Mouse (Mus musculus) heart, postnatal 0 days (tissue): Measurements from ENCODE around the gene Phyh. TPM values are rescaled to one million over a fixed set of nuclear protein-coding genes. Genes with fewer than 3 reads are reported as not detected.

ENCODE experiments used
- ATAC-seq: fragments of 200-750 bp; cut with Nextera tagmentation; 2 replicates; pipeline ENCODE4 v1.8.0; 2017; ENCODE audit warnings: low read depth, moderate number of reproducible peaks, moderate library complexity; ENCODE audit not compliant: insufficient read depth
- DNase-seq: peaks from one replicate; pipeline ENCODE4 v3.0.0-alpha.2; 2016; ENCODE audit warnings: low spot score
- H3K27ac ChIP-seq: fragments of 300-500 bp; sonication (generic); 2 replicates; pipeline ENCODE4 v1.5.1; 2014; ENCODE audit warnings: low read depth, mild to moderate bottlenecking
- H3K27me3 ChIP-seq: fragments of 300-500 bp; sonication (generic); 2 replicates; pipeline ENCODE4 v1.6.1; 2014; ENCODE audit warnings: low read length, mixed read lengths; ENCODE audit not compliant: control insufficient read depth, insufficient read depth
- H3K36me3 ChIP-seq: fragments of 300-500 bp; sonication (generic); replicated peaks from 2 replicates; pipeline ENCODE4 v1.6.1; 2014; ENCODE audit warnings: low read length, mixed read lengths; ENCODE audit not compliant: control insufficient read depth, insufficient read depth
- H3K4me1 ChIP-seq: fragments of 300-500 bp; sonication (generic); 2 replicates; pipeline ENCODE4 v1.6.1; 2014; ENCODE audit warnings: antibody characterized with exemption; ENCODE audit not compliant: control insufficient read depth, insufficient read depth
- H3K4me2 ChIP-seq: fragments of 300-500 bp; sonication (generic); 2 replicates; pipeline ENCODE4 v1.6.1; 2014; ENCODE audit warnings: low read depth, mild to moderate bottlenecking, low read length, moderate library complexity
- H3K4me3 ChIP-seq: fragments of 300-500 bp; sonication (generic); 2 replicates; pipeline ENCODE4 v1.5.1; 2014; ENCODE audit warnings: low read depth, low read length
- H3K9ac ChIP-seq: fragments of 300-500 bp; sonication (generic); replicated peaks from 2 replicates; pipeline ENCODE4 v1.6.1; 2014; ENCODE audit warnings: low read depth, low read length, mixed read lengths
- H3K9me3 ChIP-seq: fragments of 300-500 bp; sonication (generic); replicated peaks from 2 replicates; pipeline ENCODE4 v1.6.1; 2016; ENCODE audit warnings: low read length; ENCODE audit not compliant: control insufficient read depth
- CTCF ChIP-seq: IDR thresholded peaks from 2 replicates; pipeline ENCODE4 v1.5.1; 2016; ENCODE audit warnings: antibody characterized with exemption, control low read depth, low read depth
- EP300 ChIP-seq: IDR thresholded peaks from 2 replicates; pipeline ENCODE4 v1.6.1; 2016; ENCODE audit warnings: antibody characterized with exemption, low read depth
- WGBS: fragments of 180-500 bp; shearing (Covaris S2); extraction: QIAGEN DNeasy Blood & Tissue Kit; methylation state at CpG from one replicate; pipeline ENCODE4 v1.1.7; 2014; 5-methylcytosine and 5-hydroxymethylcytosine counted together
- polyA plus RNA-seq: library from polyadenylated mRNA; unstranded; fragments of >200 nt; fragmentation: Nextera tagmentation; extraction: Ambion mirVana; gene quantifications from 2 replicates; pipeline ENCODE4 v1.2.1, GENCODE M21; 2015
- total RNA-seq: library from RNA; depleted of rRNA; stranded (reverse); fragments of >200 nt; gene quantifications from 2 replicates; pipeline ENCODE4 v1.2.3, GENCODE M21; 2014; ENCODE audit warnings: low replicate concordance

The Phyh gene
- total and polyA plus RNA-seq, 2 experiments from 2014 or later = 257 to 443 TPM

DNA sequence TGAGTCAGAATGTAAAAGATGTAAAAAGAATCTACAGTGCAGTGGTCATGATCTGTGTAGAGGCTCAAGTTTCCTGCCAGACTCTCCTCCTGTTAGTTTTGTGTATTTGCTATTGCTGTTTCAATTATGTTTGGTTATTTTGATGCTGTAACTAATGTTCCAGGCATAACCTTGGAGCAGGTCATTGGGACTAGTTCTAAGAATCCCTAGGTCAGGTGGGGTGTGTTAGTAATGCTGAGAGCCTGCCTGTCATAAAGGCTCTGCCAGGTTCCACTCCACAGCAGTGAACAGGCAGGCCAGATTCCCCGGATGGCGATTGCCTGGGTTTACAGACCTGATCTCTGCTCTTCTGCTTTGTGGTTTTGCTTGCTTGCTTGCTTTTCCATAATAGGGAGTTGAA lies 23.2 kb upstream of the Phyh start:
- peaks cover 87% of the 10 kb centered on the region for H3K36me3 ChIP-seq
- WGBS = 84% methylated on average over 2 of the region's 2 CpGs
- no peaks in the 10 kb centered on the region for H3K9me3 ChIP-seq
- H3K27me3 ChIP-seq = no peaks in the 10 kb centered on the region
- no peak for TF ChIP-seq CTCF
- no peak overlapping the region for H3K4me3 ChIP-seq
- no peak overlapping the region for H3K27ac ChIP-seq
- H3K4me1 ChIP-seq = no peaks in the 10 kb centered on the region
- H3K4me2 ChIP-seq = no peak overlapping the region
- DNase-seq (no peak), ATAC-seq (no peak)
- no peak overlapping the region for H3K9ac ChIP-seq

DNA sequence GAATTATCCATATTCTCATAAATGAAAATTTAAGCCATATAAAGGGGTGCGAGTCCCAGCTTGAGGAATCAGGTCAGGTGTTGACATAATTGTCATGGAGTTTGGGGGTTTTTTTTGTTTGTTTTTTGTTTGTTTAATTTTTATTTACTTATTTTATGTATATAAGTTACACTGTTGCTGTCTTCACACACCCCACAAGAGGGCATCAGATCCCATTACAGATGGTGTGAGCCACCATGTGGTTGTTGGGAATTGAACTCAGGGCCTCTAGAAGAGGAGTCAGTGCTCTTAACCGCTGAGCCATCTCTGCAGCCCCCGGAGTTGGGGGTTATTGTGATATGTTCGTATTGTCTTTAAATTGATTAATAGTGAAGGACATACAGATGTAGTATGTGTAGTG lies 21.8 kb upstream of the Phyh start:
- H3K27me3 ChIP-seq = no peaks in the 10 kb centered on the region
- no peak overlapping the region for H3K9ac ChIP-seq
- no peaks in the 10 kb centered on the region for H3K4me1 ChIP-seq
- H3K27ac ChIP-seq = no peak overlapping the region
- no peaks in the 10 kb centered on the region for H3K9me3 ChIP-seq
- H3K4me3 ChIP-seq = no peak overlapping the region
- DNase-seq (no peak), ATAC-seq (no peak)
- 0 out of 2 replicates have a peak, but pooled peaks have one; percentile 3 for TF ChIP-seq CTCF
- no peak for TF ChIP-seq EP300
- peaks cover 89% of the 10 kb centered on the region for H3K36me3 ChIP-seq
- 97% methylated on average over 4 of the region's 4 CpGs for WGBS
- no peak overlapping the region for H3K4me2 ChIP-seq

DNA sequence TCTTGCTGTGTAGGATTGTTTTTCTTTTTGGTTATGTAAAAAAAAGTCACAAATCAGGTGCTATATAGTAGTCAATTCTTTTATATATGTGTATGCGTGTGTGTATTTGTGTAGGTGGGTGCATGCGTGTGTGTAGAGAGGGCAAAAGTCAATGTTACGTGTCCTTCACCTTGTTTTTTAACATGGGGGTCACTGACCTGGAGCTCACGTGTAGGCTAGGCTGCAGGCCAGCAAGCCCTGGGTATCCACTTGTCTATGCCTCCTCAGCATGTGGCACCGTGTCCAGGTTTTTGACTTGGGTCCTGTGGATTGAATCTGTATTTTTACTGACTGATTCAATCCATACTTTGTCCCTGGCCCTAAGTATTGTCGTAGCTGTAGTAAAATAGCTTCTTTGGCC lies 18.2 kb upstream of the Phyh start:
- ATAC-seq (no peak), DNase-seq (no peak)
- Histone ChIP-seq H3K27ac (no peak overlapping the region), H3K4me2 (no peak overlapping the region), H3K36me3 (peaks cover 80% of the 10 kb centered on the region), H3K4me1 (no peaks in the 10 kb centered on the region), H3K4me3 (no peak overlapping the region), H3K9ac (no peak overlapping the region), H3K27me3 (no peaks in the 10 kb centered on the region), H3K9me3 (no peaks in the 10 kb centered on the region)
- TF ChIP-seq EP300 = no peak
- TF ChIP-seq CTCF = no peak
- WGBS = 88% methylated on average over 6 of the region's 6 CpGs

DNA sequence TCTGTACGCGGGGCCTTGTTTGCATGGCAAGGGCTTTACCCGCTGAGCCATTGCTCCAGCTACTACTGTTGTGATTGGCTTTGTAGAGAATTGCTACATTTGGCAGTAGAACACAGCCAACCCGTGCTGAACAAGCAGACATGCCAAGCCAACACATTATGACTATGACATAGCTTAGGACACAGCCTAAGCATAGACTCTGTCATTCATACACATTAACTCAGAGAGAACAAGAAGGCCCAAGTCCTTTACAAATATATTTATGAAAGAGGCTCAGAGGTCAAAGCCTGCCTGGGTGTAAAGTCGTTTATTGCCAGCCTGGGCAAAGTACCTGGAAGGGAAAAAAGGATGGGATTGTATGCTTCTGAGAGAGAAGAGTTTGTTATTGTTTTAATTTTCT lies 16.5 kb upstream of the Phyh start:
- no peak overlapping the region for H3K4me3 ChIP-seq
- H3K36me3 ChIP-seq = peaks cover 82% of the 10 kb centered on the region
- H3K27ac ChIP-seq = no peak overlapping the region
- no peak for DNase-seq
- no peaks in the 10 kb centered on the region for H3K9me3 ChIP-seq
- no peak for ATAC-seq
- no peaks in the 10 kb centered on the region for H3K4me1 ChIP-seq
- no peak overlapping the region for H3K9ac ChIP-seq
- H3K27me3 ChIP-seq = no peaks in the 10 kb centered on the region
- no peak overlapping the region for H3K4me2 ChIP-seq
- TF ChIP-seq CTCF (no peak), EP300 (no peak)
- WGBS = 88% methylated on average over 5 of the region's 5 CpGs

DNA sequence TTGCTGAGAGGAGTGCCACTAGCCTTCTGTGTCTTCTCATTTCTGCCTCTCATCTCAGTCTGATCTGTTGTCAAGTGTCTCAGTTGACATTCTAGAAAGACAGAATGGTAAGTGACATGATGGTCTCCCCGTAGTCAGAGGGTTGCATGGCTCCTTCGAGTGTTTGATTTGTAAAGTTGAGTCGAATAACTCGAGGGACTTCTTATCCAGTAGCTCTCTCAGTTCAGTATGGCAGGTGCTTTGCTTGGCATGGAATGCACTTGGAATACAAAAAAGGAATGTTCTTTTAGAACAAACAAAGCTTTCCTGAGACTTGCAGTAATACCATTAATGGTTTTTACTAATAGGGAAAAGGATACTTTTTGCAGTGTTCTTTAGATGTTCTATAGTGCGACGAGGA lies 11.7 kb upstream of the Phyh start:
- peaks cover 50% of the 10 kb centered on the region for H3K36me3 ChIP-seq
- WGBS = 79% methylated on average over 6 of the region's 6 CpGs
- H3K4me2 ChIP-seq = no peak overlapping the region
- no peak for DNase-seq
- H3K27me3 ChIP-seq = no peaks in the 10 kb centered on the region
- H3K9ac ChIP-seq = no peak overlapping the region
- H3K27ac ChIP-seq = no peak overlapping the region
- H3K4me1 ChIP-seq = no peaks in the 10 kb centered on the region
- no peak overlapping the region for H3K4me3 ChIP-seq
- no peak for TF ChIP-seq EP300
- H3K9me3 ChIP-seq = no peaks in the 10 kb centered on the region; the same call in 1 of the 2 replicates
- no peak for ATAC-seq

DNA sequence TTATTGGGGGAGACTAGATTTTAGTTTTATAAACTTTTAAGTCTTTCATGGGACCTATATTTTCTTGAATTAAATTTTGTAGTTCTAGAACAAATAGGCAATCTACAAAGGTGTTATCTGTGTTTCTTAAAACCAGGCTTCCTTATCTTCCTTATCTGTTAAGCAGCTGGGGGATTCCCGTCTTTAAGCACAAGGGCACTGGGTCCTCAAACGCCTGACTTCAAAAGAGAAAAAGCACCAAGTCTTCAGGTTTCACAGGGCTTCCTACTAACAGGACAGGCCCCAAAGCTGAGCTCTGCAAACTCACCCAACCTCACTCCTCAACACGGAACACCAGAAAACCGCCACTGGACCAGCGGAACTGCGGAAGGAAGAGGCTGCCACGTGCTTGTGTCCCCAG lies 10.9 kb upstream of the Phyh start:
- Histone ChIP-seq H3K4me2 (no peak overlapping the region), H3K9ac (no peak overlapping the region), H3K27me3 (no peaks in the 10 kb centered on the region), H3K4me1 (no peaks in the 10 kb centered on the region), H3K27ac (no peak overlapping the region), H3K9me3 (no peaks in the 10 kb centered on the region; the same call in 1 of the 2 replicates), H3K36me3 (peaks cover 46% of the 10 kb centered on the region), H3K4me3 (no peak overlapping the region)
- no peak for ATAC-seq
- 64% methylated on average over 7 of the region's 7 CpGs for WGBS
- DNase-seq = no peak
- TF ChIP-seq CTCF = no peak
- TF ChIP-seq EP300 = no peak
